Mouse (Mus musculus): ENCODE measurements at regions not wholly inside any gene's neighbourhood (a gene's known extent, or its start where the extent isn't known, plus 50 kb on each side); places are given as distances from the start of the nearest gene placed in this dataset.

DNA sequence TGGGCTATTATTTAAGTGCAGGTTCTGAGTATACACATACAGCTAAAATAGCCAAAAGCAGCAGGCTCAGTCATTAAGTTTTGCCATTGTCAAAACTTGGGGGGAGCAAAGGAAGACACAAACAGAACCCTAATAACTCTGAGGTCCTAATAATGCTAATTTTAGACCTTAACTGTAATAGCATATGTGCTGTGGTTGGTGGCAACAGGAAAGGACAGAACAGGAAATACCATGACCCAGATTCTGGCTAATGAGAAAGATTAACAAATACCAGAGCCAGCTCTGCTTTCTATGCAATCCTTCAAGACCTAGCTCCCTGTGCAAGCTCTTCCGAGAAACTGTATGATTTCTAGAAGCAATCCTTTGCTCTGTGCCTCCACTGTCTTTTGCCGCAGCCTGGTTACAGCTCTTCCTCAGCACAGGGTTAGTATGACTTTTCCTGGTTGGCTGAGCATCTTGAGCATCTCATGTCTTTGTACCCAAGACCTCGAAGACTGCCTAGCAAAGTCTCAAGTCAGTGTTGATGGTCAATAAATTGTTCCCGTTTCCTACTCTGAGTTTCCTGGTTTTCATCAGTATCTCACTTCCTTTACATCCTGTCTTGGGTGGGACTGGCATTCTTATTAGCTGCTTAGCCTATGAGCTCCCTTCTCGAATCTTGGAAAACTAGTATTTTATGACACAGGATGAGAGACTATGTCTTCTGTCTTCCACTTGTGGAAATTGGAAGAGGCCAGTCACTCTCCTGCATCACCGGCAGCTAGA is 49.9 kb upstream of the Eed start:
- no peak for DNase-seq (ENCODE audit: low read depth, low spot score)

DNA sequence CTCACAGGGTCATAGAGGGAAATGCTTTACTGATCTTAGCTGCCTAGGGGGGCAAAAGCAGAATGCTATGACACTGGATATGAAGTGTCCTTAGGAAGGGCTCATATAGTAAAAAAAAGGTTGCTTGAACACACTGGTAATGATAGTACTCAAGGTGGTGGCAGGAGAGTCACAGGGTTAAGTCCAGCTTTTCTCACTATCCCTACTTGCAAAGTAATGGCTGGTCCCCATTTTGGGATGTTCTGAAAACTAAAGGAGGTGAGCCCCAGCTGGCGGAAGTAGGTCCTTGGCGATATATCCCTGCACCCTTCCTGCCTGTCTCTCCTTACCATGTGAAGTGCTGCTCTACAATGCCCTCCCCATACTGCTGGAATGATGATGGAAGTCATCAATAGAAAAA is 52.3 kb upstream of the Eed start:
- DNase-seq (ENCODE audit: low read depth, low spot score) = no peak
- Histone ChIP-seq H3K27me3 (ENCODE audit: control insufficient read depth, insufficient read depth, low read length, poor library complexity, severe bottlenecking) (no peaks in the 10 kb centered on the region), H3K36me3 (ENCODE audit: control insufficient read depth, insufficient read depth, low read length, poor library complexity, severe bottlenecking) (no peaks in the 10 kb centered on the region; the same call in 1 of the 2 replicates)

More for the DNA sequence above, 49.9 kb upstream of the Eed start:
- Histone ChIP-seq H3K36me3 (ENCODE audit: control insufficient read depth, insufficient read depth, low read length, poor library complexity, severe bottlenecking) (no peaks in the 10 kb centered on the region), H3K27me3 (ENCODE audit: control insufficient read depth, insufficient read depth, low read length, poor library complexity, severe bottlenecking) (no peaks in the 10 kb centered on the region)

DNA sequence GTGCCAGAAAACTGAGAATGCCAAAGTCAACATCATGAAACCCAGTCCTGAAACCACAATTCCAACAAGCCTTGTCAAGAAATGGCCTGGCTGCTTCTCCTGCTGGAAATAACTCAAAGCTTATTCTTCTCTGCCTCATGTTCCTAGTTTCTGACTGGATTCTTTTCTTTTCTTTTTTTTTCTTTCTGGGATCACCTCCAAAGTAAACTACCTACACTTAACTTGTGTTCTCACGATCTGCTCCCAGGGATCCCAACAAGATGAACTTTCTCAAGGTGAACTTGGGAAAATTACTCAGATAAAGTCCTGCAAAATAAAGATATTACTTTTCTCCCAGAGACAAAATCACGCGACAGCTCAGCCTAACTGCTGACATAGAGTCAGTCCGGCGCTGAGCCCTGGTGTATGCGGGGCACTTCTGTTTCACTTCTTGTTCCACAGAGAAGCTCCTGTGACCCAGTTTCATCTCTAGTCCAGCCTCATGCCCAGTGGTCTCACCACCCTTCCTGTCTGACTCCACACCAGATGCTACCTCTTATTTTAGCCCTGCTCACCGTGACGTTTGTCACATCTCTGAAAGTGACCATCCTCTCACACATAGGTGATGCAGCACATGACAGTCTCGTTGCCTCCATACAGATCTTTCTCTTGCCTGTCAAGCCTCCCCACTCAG is 53.0 kb upstream of the Eed start:
- peak; percentile 74 for DNase-seq (ENCODE audit: low read depth, low spot score)
- Histone ChIP-seq H3K27me3 (ENCODE audit: control insufficient read depth, insufficient read depth, low read length, poor library complexity, severe bottlenecking) (no peaks in the 10 kb centered on the region), H3K36me3 (ENCODE audit: control insufficient read depth, insufficient read depth, low read length, poor library complexity, severe bottlenecking) (no peaks in the 10 kb centered on the region; the same call in 1 of the 2 replicates)

DNA sequence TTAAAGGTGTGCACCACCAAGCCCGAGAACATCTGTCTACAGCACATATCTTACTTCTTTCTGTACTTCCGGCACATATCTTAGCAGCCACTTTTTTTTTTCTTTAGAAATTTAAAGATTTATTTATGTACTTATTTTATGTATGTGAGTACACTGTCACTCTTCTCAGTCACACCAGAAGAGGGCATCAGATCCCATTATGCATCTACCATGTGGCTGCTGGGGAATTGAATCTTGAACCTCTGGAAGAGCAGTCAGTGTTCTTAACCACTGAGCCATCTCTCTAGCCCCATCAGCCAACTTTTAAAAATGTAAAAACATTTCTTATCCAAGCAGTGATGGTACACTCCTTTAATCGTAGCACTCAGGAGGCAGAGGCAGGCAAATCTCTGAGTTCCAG is 53.7 kb upstream of the Eed start:
- DNase-seq (ENCODE audit: low read depth, low spot score) = no peak
- H3K36me3 ChIP-seq (ENCODE audit: control insufficient read depth, insufficient read depth, low read length, poor library complexity, severe bottlenecking) = no peaks in the 10 kb centered on the region; the same call in 1 of the 2 replicates
- no peaks in the 10 kb centered on the region for H3K27me3 ChIP-seq (ENCODE audit: control insufficient read depth, insufficient read depth, low read length, poor library complexity, severe bottlenecking)

DNA sequence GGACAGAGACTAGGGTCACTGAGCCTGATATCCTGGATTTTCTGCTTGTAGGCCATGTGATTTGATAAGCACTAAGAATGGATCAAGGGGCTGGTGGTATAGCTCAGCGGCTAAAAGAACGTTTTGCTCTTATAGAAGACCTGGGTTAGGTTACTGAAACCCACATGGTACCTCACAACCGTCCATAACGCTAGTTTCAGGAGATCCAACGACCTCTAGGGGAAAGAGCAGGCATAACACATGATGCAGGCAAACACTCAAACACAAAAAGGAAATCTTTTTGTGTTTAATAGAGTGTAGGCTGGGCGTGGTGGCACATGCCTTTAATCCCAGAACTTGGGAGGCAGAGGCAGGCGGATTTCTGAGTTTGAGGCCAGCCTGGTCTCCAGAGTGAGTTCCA is 54.6 kb upstream of the Eed start:
- peak; percentile 15 for DNase-seq (ENCODE audit: low read depth, low spot score)
- Histone ChIP-seq H3K36me3 (ENCODE audit: control insufficient read depth, insufficient read depth, low read length, poor library complexity, severe bottlenecking) (no peaks in the 10 kb centered on the region; the same call in 1 of the 2 replicates), H3K27me3 (ENCODE audit: control insufficient read depth, insufficient read depth, low read length, poor library complexity, severe bottlenecking) (no peaks in the 10 kb centered on the region)

DNA sequence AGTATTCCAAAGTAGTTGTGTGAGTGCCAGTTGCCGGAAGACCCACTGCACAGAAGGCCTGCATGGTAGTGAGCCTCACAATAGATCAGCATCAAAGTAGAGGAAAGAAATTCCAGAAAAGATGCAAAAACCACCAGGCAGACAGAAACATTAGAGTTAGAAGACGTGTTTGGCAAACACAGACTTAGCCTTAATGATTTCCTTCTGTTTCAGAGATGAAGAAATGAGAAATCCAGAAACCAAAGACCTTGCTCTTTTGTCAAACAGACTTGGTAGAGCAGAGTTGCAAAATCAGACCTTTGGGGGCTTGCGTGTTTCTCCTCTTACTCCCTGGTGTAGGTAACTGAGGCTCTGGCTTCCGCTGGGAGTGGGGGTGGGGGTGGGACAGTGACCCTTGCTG is 57.0 kb upstream of the Eed start:
- H3K36me3 ChIP-seq (ENCODE audit: control insufficient read depth, insufficient read depth, low read length, poor library complexity, severe bottlenecking) = no peaks in the 10 kb centered on the region; the same call in 1 of the 2 replicates
- no peak for DNase-seq (ENCODE audit: low read depth, low spot score)
- H3K27me3 ChIP-seq (ENCODE audit: control insufficient read depth, insufficient read depth, low read length, poor library complexity, severe bottlenecking) = no peaks in the 10 kb centered on the region

DNA sequence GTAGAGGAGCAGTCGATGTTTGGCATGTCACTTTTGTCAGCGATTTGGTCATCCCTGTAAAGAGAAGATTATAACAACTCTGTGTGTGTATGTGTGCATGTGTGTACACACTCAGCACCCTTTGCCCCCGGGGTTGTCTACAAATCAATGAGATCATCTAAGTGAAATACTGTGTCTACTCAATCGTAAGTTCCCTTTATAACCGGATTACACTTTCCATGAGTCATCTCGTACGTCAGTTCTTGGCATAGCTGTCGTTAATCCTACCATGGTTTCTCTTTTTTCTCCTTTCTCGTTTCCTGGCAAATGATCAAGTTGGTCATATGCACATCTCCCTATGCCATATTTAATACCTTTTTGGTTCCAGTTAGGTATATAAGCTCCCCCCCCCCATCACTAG is 58.7 kb upstream of the Eed start:
- Histone ChIP-seq H3K36me3 (ENCODE audit: control insufficient read depth, insufficient read depth, low read length, poor library complexity, severe bottlenecking) (no peaks in the 10 kb centered on the region; the same call in 1 of the 2 replicates), H3K27me3 (ENCODE audit: control insufficient read depth, insufficient read depth, low read length, poor library complexity, severe bottlenecking) (no peaks in the 10 kb centered on the region)
- peak; percentile 20 for DNase-seq (ENCODE audit: low read depth, low spot score)

DNA sequence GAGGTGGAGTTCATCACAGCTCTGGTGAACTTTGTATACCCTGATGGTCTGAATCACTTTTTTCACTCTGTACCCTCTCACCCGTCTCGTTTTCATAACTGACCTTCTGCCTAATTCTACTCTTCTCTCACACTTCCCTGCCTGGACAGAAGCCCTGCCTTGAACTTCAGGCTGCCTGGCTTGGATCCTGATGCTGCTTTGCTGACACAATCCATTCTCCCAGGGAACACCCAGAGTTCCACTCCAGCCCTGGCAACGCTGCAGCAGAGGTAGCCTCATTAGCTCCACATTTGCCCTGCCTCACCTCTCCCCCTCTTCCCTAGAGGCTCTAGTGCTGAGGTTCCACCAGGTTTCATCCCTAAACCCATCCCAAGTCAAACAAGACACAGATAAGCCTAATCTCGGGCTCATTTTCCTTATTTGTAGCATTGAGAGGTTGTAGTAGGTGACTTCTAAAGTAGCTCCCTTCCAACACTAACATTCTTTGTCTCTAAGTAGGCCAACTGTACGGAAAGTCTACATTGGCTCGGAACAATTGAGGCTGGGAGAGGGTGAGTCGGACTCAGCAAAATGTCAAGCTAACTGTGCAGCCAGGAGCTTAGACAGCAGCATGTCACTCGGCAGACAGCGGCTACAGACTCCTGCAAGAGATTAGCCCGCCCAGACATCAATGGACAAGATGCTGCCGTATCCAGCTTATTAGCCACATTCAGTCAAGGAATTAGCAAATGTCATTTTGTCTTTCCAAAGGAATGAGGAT is 60.0 kb upstream of the Eed start:
- Histone ChIP-seq H3K27me3 (ENCODE audit: control insufficient read depth, insufficient read depth, low read length, poor library complexity, severe bottlenecking) (no peaks in the 10 kb centered on the region), H3K36me3 (ENCODE audit: control insufficient read depth, insufficient read depth, low read length, poor library complexity, severe bottlenecking) (no peaks in the 10 kb centered on the region; the same call in 1 of the 2 replicates)
- no peak for DNase-seq (ENCODE audit: low read depth, low spot score)

DNA sequence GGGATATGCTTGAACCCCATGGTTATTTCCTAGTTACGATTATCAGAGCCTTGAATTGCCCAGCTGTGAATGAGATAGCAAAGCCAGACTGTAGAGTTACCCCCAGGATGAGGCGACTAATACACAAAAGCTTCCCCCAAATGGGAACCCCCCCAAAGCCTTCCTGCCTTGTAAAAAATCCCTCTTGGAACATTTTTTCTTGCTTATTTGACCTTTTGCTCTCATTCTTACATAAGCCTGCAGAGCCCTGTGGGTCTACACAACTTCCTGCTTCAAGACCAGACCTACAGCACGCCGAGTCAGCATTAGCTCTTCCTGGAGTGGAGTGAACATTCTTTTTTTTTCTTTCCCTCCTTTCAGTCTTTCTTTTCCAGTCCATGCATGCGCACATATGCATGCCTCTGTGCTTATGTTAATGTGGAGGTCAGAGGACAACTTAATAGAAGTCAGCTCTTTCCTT is 60.8 kb upstream of the Eed start:
- Histone ChIP-seq H3K36me3 (ENCODE audit: control insufficient read depth, insufficient read depth, low read length, poor library complexity, severe bottlenecking) (no peaks in the 10 kb centered on the region), H3K27me3 (ENCODE audit: control insufficient read depth, insufficient read depth, low read length, poor library complexity, severe bottlenecking) (no peaks in the 10 kb centered on the region)
- no peak for DNase-seq (ENCODE audit: low read depth, low spot score)

DNA sequence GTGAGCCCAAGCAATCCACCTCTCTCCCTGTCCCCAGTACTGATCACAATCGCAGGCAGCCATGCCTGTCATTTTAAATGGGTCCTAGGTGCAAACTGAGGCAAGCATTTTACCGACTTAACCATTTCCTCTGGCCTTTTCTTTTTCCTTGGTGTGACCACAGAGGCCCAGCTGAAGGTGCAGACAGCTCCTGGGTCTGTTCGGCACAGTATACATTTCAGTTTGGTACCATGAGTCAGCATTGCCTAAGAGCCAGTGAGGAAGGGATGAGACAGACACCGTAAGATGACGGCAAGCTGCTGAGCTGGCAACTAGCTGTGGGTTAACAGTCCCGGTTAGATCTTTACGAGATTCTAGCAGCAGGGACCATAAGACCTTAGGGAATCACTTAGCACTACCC is 61.6 kb upstream of the Eed start:
- Histone ChIP-seq H3K36me3 (ENCODE audit: control insufficient read depth, insufficient read depth, low read length, poor library complexity, severe bottlenecking) (no peaks in the 10 kb centered on the region), H3K27me3 (ENCODE audit: control insufficient read depth, insufficient read depth, low read length, poor library complexity, severe bottlenecking) (no peaks in the 10 kb centered on the region)
- no peak for DNase-seq (ENCODE audit: low read depth, low spot score)

DNA sequence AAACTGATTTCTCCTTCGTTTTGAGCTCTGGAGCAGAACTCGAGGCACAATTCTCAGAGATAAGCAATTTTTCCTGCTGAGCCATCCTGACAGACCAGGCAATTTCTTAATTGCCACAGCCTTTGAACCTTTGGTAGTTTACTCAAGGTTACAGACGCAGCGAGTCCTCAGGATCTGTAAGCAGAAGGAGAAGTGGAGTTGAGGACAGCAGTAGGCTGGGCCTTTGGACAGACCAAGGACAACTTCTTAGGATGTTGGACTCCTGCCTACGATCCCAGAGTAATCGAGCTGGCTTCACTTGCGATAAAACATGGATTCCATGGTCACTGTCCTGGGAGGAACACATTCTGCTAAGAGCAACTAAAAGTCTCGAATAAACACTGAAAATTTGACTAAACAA is 62.7 kb upstream of the Eed start:
- DNase-seq (ENCODE audit: low read depth, low spot score) = no peak
- Histone ChIP-seq H3K36me3 (ENCODE audit: control insufficient read depth, insufficient read depth, low read length, poor library complexity, severe bottlenecking) (no peaks in the 10 kb centered on the region), H3K27me3 (ENCODE audit: control insufficient read depth, insufficient read depth, low read length, poor library complexity, severe bottlenecking) (no peaks in the 10 kb centered on the region)

DNA sequence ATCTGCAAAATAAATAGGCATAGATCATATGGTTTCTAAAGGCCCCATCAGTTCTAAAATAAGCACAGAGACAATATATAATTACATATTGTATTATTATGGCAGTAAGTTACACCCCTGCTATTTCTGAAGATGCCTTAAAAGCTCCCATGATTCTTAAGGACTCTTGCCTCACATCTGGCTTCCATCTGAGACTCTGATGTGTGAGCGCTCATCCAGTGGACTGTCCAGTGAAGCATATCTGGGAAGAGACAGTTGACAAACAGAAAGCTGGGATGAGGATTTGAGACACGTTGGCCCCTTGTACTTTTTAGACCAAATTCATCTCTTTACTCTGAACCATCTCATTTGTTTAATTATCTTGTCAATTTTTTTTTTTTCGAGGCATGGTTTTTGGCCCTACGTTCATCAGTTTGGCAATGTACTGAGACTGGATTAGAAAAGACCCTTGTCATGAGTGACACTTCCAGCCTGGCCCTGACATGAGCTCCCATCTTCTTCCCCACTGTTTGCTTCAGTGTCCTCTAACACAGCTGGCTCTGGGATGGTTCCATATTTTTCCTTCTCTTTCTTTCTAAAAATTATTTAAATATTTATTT is 63.4 kb upstream of the Eed start:
- no peak for DNase-seq (ENCODE audit: low read depth, low spot score)
- H3K27me3 ChIP-seq (ENCODE audit: control insufficient read depth, insufficient read depth, low read length, poor library complexity, severe bottlenecking) = no peaks in the 10 kb centered on the region
- no peaks in the 10 kb centered on the region for H3K36me3 ChIP-seq (ENCODE audit: control insufficient read depth, insufficient read depth, low read length, poor library complexity, severe bottlenecking)

DNA sequence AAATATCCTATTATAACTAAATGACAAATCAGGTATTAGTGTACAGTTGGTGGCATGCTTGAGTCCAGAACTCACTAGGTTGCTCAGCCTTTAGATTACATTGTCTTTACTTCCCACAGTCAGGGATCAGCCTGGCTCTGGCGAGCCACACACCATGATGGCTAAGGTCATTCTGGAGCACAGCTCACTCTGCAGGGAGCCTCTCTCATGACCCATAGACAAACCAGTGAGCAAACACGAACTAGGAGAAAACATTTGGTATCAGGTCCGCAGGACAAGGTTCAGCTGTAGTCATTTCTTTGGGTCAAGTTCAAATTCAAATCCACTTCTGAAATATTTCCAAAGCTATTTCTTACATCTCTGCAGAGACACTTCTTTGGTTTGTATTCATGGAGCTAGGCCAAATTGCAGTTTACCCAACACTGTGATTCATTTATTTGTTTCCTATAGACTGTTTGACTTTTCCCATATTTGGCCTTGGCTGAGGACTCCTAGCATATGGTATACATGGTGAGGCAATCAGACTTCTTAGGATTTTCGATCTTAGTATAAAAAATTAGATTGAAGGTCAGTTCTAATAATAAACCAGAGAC is 64.5 kb upstream of the Eed start:
- Histone ChIP-seq H3K27me3 (ENCODE audit: control insufficient read depth, insufficient read depth, low read length, poor library complexity, severe bottlenecking) (no peaks in the 10 kb centered on the region), H3K36me3 (ENCODE audit: control insufficient read depth, insufficient read depth, low read length, poor library complexity, severe bottlenecking) (no peaks in the 10 kb centered on the region)
- DNase-seq (ENCODE audit: low read depth, low spot score) = no peak

DNA sequence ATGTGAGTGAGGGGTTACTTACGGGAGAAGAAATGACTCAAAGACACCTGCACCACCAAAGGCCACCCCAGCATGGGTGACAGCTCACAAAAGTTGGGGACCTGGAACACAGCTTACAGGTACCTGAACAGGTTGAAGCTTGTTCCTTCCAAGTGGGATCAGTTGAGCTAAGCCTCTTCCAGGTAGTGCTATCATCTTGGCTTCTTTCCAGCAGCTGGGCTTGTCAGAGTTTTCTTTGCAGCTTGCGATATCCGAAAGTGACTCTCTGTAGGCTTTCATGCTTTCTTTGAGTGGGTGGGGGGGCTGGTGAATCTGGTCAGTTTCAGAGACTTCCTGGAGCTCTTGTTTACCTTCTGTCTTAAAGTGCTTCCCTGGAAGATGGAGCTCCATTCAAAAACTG is 65.4 kb upstream of the Eed start:
- Histone ChIP-seq H3K27me3 (ENCODE audit: control insufficient read depth, insufficient read depth, low read length, poor library complexity, severe bottlenecking) (no peaks in the 10 kb centered on the region), H3K36me3 (ENCODE audit: control insufficient read depth, insufficient read depth, low read length, poor library complexity, severe bottlenecking) (no peaks in the 10 kb centered on the region)
- DNase-seq (ENCODE audit: low read depth, low spot score) = no peak
